Mouse (Mus musculus) lung, adult 2 months (tissue): ENCODE results near the gene Tnrc6b.

Source experiments
- CTCF ChIP-seq: fragments of 200-500 bp; IDR thresholded peaks from 2 replicates; pipeline ENCODE4 v1.5.1; 2011; ENCODE audit warnings: mild to moderate bottlenecking, low read length, control low read depth; ENCODE audit not compliant: insufficient read depth
- POLR2A ChIP-seq: fragments of 200-500 bp; IDR thresholded peaks from 2 replicates; pipeline ENCODE4 v1.6.1; 2011; ENCODE audit warnings: low read depth, mild to moderate bottlenecking, control low read depth, low read length, borderline replicate concordance; ENCODE audit errors: extremely low read depth

- TF ChIP-seq CTCF = no peak
- no peak for TF ChIP-seq POLR2A
These were observed 127.7 kb downstream of the Tnrc6b start for GRCm38 (mm10) chr15:80838836-80839235.
